Mouse (Mus musculus) lung, postnatal 0 days (tissue): ENCODE measurements around the gene Igf2bp1.

ENCODE experiments used
- CTCF ChIP-seq: IDR thresholded peaks from 2 replicates; pipeline ENCODE4 v1.5.1; 2016; ENCODE audit warnings: antibody characterized with exemption, mild to moderate bottlenecking
- EP300 ChIP-seq: IDR thresholded peaks from 2 replicates; pipeline ENCODE4 v1.6.1; 2016; ENCODE audit warnings: antibody characterized with exemption, mild to moderate bottlenecking, control low read depth

- TF ChIP-seq CTCF (no peak), EP300 (no peak)
These were observed 9.7 kb upstream of the Igf2bp1 start for GRCm38 (mm10) chr11:96015421-96015820.
